Mouse (Mus musculus) megakaryocyte, adult 5-6 weeks (primary cell): Measurements from ENCODE around the gene Mical3. TPM values are rescaled to one million over a fixed set of nuclear protein-coding genes. Genes with fewer than 3 reads are reported as not detected.
A peak's percentile ranks its signal among the peaks of the same experiment; 100 is the strongest.

Experiments
- ATAC-seq: 2 replicates; pipeline ENCODE4 v1.8.0; 2016; ENCODE audit warnings: mild to moderate bottlenecking, inconsistent platforms; ENCODE audit not compliant: poor library complexity, severe bottlenecking
- total RNA-seq, 2 experiments: library from RNA; stranded (forward) in 1 of 2; stranded (reverse) in 1 of 2; fragments of 153-499, 151-499 nt in 1 of 2; fragments of 221-1000, 200-1000 nt in 1 of 2; gene quantifications; 2 replicates each; pipeline versions ENCODE4 v1.2.3 to v1.2.4; 2015 to 2017

Gene Mical3
- total RNA-seq, 2 experiments from 2014 or later, result 2.4 to 7.7 TPM

DNA sequence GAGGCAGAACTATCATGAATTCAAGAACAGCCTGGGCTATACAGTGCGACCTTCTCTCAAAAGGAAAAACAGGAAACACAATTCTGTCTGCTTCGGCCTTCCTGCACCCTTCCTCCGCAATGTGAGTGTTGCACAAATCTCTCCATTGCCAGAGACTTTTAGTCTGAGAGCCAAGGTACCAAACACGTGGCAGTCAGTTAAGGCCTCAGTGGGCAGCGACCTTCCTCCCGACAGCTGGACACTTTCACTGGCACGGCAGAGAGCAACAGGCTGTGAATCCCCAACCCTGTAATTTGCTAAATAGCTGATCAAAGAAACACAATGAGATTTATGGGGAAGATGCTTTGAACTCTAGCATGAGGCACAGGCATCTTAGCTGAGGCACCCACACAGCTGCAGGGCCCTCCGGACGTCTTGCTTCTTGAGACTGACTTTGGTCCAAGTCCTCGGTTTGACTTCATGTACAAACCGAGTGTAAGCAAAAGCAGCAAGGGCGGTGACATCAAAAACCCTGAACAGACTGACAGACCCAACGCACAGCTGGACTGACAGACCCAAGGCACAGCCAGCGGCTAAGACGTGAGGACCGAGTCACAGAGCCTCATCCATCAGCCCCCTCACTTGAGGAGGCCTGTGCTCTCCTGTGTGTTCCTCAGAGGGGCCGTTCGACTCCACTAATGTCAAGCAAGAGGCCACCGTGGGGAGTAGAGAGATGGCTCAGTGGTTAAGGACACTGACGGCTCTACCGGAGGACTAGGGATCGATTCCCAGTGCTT lies 73.4 kb downstream of the Mical3 start:
- ATAC-seq, result peak; percentile 45; the same call in 1 of the 2 replicates

DNA sequence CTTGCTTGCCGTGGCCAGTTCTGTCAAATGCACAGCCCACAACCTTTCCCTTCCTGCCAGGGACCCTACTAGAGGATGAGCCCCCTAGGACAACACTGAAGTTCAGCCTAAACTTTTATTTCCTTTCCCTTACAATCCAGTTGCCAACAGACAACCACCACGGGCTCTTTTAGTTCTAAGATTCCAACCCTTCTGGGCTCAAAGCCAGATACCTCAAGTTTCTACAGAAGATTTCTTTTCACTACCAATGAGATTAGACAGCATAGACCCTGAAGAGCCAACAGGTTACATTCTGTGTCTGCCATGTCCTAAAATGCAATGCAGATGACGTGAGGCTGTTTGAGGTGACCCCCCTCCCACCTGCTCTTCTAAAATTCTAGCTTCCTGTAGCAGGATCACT lies 75.3 kb downstream of the Mical3 start:
- ATAC-seq, result no peak

DNA sequence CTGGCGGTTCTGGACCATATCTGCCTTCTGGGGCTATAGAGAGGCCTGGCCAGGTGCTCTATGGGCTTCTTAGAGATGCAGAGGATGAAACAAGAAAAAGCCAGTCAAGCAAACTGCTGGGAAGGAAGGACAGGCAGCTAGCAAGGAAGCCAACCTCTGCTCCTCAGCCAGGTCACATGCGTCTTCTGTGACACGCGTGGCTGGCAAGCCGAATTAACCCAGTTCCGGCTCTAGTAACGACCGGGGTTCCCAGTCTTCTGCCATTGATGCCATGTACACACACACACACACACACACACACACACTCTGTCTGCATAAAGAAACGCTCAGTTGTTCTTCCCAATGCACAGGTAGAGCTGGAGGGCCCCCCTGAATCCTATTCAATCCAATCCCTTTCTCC lies 75.9 kb downstream of the Mical3 start:
- no peak for ATAC-seq

DNA sequence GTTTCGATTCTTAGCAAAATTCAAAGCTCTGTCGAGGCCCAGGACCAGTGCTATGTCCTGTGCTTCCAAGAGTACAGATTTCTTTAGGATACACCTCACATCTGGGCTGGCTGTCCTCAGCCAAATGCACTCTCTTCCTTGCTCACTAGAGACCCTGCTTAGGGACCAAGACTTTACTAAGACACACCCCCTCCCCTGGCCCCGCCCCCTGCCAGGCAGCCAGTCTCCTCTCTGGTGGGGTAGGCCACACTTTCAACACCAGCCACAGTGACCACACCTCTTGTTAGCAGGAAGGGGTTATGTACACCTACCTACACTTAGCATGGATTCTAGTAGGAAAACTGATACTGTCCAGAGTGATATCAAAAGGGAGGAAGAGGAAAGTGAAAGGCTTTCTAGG lies 76.5 kb downstream of the Mical3 start:
- no peak for ATAC-seq

DNA sequence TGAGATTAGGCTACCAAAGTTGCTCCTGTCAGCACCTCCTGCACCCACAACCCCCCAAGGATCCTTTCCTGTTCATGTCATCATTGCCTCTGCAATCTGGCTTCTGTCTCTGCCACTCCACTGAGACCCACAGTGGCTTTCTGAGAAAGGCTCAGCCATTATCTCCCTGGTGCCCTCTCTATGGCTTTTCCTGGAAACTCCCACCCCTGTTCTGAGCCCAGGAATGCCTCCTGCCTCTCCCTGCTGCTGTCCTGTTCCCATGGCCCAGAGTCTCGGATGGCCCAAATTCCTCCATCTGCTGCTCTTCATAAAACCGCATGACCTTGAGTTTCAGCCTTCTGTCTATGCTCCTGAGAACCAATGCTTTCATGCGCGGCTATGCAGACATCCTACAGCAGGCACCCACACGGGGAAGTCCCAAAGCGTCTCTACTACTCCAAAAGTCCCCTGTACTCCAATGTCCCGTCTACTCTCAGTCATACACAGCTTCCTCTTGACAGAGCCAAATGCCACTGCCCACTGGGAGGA lies 77.2 kb downstream of the Mical3 start:
- no peak for ATAC-seq

DNA sequence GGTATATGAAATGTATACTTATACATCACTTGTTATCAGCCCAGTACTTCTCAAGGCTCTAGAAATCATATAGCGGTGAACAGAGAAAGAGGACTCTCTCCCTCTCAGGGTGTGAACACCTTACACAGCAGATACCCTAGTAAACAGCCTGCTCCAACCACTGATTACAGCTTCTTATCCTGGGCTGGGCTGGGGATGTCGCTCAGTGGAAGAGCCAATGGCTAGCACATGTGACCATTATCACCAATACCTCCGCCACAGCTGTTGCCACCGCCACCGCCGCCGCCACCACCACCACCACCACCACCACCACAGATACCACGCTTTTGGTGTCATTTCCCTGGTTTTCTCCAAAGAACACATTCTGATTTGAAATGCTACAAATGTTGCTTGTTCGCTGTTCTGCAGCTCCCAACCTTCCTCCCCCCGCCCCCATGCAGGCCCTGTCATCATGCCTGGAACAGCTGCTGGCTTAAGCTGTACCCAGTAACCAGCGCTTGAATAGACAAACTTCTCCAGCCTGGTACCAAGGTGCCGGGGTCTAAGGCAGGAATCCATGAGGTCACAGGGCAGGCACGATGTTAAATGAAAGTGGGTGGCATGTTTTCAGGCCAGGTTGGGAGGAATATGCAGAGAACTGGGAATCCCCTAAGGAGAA lies 78.7 kb downstream of the Mical3 start:
- ATAC-seq, result no peak

DNA sequence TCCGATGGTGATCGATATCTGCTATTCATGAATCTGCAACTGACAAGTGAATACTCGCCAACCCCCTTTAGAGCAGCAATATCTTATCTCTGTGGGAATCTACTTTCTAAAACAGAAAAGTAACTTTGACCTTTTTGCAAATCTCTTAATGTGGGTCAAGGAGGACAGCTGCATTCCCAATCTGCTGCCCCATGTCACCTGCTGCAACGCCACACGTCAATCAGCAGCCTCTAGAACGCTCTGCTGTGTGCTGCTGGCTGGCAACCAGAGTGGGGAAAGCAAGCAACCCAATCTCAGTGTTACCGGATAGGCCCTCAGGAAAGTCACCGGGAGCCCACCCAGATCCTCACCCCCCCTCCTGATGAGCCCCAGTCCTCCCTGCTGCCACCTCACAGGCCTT lies 79.4 kb downstream of the Mical3 start:
- no peak for ATAC-seq

DNA sequence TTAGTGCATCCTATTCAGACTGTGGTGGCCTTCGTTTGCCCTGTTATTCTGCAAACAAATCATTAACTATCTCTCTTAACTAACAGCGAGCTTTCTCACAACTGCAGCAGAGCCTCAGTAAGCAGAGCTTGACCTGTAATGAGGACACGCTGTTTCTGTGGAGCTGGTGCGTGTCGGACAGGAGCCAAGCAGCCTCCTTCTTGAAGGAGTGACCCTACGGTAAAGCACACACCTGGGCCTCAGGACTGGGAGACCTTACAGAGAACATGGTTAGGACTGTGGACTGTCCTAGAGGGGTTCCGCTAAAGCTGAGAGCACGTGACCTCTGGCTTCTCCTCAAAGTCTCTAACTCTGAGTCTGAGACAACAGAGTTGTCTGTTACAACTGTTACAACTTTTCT lies 82.1 kb downstream of the Mical3 start:
- ATAC-seq, result no peak

DNA sequence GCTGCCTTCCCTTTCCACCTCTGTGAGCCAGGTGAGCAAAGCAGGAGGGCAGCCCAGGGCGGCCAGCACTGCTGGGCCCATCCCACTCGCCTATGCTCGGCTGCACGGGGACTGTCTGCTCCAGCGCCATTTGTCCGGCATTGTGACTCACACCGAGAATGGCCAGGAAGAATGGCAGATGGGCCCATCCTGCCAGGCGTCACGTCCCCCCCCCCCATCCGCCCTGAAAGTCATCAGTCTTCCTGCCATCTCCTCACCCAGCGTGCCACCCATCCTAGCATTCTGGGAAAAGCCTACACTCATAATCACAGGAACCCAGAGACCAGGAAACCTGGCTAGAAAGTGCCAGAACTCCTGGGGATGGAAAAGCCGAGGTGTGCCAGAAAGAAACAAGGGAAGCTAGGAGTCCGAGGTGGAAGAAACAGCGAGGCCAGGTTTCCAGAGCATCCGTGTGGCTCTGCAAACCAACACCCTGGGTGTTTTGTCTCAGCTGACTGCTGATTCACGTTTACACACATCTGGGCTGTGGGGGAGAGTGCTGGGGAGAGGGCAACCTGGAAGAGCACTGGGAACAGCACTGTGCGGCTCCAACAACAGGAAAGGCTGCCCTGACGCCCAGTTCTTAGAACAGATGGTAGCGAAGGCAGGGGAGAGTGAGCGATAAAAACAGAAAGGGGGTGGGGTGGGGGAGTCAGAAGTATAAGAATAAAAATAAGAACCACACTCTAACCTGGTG lies 85.3 kb downstream of the Mical3 start:
- no peak for ATAC-seq

DNA sequence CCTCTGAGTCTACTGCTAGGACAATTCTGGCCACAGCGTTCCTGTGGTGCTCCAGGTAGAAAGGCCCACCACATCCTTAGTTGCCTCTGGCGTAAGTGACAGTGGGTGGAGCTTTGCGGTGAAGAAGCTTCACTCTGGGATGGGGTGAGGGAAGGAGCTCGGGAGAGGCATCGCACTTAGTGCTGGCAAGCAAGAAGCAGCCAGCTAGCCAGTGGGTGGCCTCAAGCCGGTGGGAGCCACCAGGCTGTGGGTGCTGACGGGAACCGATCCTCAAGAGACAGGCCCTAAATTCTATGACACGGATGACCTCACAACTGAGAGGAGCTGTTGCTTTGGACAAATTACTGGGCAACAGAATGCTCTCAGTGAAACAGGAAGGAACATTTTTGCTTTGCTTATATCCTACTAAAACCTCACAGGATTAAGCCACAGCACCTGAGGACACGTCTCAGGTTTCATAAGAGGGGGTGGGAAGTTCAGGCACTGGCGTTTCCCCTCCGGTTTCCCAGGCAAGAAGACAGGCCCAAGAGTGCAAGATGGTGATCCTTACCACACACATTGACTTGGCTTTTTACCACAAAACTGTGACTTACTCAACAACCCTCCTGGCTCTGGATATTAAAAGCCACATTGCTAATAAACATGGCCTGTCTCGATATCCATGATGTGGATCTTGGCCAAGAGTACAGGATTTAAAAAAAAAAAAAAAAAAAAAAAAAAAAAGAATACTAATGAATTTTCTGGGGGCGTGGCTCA lies 87.2 kb downstream of the Mical3 start:
- ATAC-seq, result peak; percentile 15; the same call in 1 of the 2 replicates

DNA sequence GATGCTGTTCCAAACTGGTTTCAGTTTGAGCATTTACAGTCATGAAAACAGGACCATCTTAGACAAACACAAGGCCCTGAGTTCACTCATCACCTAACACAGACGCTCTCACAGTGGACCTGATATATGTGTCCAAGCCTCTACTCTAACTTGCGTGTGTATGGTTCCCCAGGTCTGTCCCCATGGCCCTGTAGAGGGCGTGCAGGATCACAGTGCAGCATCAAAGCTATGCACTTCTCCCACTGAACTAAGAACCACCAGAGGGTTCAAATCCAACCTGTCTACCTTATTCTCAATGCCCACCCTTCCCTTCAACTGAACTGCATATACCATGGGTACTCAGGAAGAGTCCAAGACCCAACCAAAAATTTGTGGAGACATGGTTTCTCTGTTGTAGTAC lies 91.1 kb downstream of the Mical3 start:
- ATAC-seq, result no peak

DNA sequence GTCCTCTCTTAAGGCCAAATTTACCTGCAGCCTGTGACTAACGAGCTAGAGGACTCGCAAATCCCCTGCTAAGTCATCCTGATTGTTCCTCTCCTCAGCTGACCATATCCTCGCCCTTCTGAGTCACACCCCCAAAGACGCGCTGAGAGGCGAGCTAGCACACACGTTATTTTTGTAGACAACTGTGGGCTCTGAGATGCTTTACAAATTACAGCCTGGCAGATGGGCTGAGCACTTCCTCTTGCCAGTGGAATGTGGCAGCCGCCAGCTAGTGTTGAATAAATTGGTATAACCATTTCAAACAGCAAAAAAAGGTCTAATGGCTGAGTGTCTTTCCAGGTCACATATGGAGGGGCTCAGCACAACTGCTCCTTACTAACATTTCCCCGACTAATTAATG lies 91.5 kb downstream of the Mical3 start:
- ATAC-seq, result no peak

DNA sequence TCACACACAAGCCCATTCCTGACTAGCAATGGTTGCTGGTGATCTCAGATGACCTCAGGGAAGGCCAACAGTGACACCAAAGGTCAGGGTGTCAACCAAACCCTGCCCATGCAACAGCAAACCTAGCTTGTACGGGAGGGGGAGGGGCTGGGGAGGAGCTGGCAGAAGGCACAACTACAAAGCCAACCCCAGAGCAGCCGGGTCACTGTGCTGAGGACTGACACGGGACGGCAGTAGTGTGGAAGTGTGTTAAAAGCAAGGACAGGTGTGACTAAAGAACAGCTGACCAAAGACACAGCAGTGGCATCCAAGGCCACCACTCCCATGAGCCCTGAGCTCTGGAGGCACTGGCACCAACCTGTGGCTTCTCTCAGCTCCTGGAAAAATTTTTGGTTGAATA lies 93.7 kb downstream of the Mical3 start:
- ATAC-seq, result no peak

DNA sequence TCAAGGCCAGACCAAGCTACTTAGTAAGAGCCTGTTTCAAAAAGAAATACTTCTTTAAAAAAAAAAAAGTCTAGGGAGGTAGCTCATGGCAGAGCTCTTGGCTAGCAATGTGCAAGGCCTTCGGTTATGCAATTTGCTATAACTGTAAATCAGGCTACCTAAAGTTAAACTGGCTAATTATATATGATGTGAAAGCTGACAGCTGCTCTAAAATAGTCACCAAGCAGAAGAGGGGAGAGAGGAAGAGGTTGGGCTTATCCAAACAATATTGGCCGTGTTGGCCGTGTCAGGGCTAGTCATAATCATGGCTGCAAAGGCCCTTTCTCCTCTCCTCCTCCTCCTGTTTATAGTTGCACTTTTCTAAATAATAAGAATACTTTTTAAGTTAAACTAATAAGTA lies 94.9 kb downstream of the Mical3 start:
- ATAC-seq, result no peak

DNA sequence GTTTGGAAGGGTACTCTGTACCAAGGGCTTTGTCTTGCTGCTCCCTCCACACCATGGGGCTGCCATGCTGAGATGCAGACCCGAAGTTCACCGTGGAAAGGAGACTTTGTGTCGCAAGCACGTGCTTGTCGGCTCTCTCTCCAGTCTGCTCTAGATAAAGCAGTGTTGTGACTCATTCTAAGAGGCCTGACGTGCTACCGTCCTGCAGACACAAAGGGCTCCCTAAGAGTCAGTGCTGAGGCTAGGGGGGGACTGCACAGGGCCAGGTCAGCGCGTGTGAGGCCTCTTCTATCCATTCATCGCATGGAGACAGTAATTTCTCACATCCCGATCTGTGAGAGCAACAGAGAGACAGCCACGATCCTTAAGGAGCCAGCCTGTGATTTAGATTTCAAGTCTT lies 95.5 kb downstream of the Mical3 start:
- no peak for ATAC-seq

DNA sequence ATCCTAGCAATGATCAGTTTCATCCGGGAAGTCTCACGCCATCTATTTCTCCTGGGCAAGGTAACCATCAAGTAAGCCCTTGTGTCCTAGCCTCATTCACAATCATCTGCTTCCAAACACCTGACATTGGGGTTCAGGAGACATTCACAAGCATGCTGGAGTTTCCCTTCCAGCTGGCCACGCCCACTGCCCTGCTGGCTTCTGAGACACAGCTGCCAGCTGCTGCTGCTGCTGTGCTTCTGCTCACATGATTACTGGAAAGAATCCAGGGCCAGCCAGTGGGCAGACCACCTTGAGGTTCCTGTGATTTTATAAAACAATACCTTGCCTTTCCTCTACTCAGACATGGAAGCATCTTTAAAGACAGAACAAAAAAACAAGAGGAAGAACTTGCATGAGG lies 97.5 kb downstream of the Mical3 start:
- ATAC-seq, result no peak

DNA sequence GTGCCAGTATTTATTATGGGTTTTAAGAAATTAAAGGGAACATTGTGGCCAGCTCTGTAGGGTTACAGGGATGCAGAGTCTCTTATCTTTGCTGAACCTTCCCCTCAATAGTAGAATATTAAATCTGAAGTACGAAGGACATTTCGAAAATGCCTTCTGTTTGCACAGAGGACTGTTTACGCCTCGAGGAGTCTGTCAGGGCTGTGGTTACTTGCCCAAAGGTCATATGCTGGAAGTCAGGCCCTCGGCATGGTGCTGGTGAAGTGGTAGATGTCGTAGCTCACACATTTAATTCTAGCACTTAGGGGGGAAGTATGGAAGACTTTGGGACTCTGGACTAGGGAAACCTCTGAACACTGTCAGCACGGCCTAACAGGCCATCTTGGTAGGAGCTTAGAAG lies 99.4 kb downstream of the Mical3 start:
- ATAC-seq, result no peak

DNA sequence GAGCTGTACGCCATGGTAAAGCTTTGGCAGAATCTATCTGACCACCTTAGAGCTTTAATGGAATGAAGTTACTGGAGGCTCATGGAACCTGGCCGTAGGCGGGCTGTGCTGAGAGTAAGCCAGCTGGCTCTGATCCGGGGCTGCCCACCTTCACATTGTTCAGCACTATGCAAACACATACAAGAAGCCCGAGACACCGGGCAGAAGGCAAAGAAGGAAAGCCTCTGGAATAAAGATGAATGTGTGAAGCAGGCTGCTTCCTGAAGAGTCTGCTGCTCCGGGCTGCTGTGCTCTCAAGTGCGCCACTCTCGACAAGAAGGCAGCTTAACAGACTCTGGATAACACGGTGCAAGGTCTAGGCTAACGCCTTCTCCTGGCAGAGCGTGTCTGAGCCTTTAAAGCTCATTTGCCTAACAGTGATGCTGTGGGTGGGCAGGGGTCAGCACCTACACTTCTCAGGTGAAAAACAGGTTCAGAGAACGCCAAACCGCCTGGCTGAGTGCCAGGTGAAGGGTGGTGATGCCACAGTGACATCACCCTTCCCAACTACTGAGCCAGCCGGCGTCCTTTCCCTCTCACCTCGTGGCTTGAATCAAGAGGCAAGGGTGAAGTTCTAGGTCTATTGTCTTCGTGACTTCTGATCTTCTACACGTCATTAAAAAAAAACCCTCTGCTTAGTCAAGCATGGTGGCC lies 100.8 kb downstream of the Mical3 start:
- no peak for ATAC-seq

DNA sequence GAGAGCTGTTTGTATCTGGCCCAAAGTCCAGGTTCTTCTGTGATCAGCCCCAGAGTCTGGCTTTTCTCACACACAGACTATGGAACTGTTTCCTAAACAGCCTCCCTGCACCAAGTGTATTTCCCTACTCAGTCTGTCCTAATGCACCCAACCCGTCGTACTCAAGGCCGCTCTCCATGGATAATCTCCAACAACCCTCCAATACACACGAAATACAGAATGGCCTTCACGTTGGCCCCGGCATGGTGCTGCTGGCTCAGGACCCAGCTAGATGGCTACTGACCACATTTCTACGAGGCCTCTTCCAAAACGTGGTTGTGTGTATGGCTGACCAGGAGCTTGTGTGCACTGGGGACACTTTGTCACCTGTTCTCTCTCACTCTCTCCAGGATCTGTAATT lies 102.3 kb downstream of the Mical3 start:
- ATAC-seq, result no peak

DNA sequence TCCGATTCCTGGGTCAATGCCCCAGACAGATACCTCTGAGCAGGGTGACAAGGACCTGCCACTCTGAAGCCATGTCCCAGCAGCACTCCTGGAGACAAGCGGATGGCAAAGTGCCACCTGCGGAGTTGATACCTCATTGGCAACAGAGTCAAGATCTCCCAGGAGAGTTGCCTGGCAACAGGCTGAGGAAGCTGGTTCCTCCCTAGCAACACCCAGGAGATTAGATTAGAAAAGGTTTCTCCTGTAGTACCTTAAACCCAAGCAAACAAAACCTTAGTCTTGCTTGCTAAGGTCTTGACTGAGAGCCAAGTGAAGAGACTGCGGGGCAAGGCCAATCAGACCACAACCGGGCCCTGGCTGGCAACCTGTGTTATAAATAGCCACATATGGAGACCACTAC lies 103.5 kb downstream of the Mical3 start:
- ATAC-seq, result no peak
